Mouse (Mus musculus): ENCODE results near the gene Pgs1. TPM values are rescaled to one million over a fixed set of nuclear protein-coding genes. Genes with fewer than 3 reads are reported as not detected.

The Pgs1 gene
- polyA plus RNA-seq (2012; rRNA removed), result 46.4 and 50.6 TPM in 2 replicates

- 6% methylated on average over 51 of the region's 51 CpGs for WGBS
- DNase-seq (ENCODE audit: low read depth, low spot score), result no peak
Measured at GRCm38 (mm10) chr11:117986126-117987031, at the start of gene Pgs1. Gene Pgs1 (plus strand): TSS chr11:117986292.

- 61% methylated on average over 4 of the region's 4 CpGs for WGBS
- DNase-seq (ENCODE audit: low read depth, low spot score), result no peak
Measured at GRCm38 (mm10) chr11:117939004-117939730, 46.9 kb upstream of the Pgs1 start.

GRCm38 (mm10) chr11:117939741-117940285 is 46.3 kb upstream of the Pgs1 start:
- 15% methylated on average over 7 of the region's 7 CpGs for WGBS
- DNase-seq (ENCODE audit: low read depth, low spot score), result no peak

GRCm38 (mm10) chr11:117940881-117941280 is 45.2 kb upstream of the Pgs1 start:
- DNase-seq (ENCODE audit: low read depth, low spot score), result no peak
- WGBS, result 93% methylated on average over 6 of the region's 6 CpGs

- no peak for DNase-seq (ENCODE audit: low read depth, low spot score)
- 81% methylated on average over 8 of the region's 8 CpGs for WGBS
Measured at GRCm38 (mm10) chr11:117941325-117941834, 44.7 kb upstream of the Pgs1 start.

- 61% methylated on average over 4 of the region's 4 CpGs for whole genome bisulfite sequencing
- no peak for DNase-seq (ENCODE audit: low read depth, low spot score)
Measured at GRCm38 (mm10) chr11:117941848-117942247, 44.2 kb upstream of the Pgs1 start.

- DNase-seq (ENCODE audit: low read depth, low spot score), result no peak
- WGBS, result 58% methylated on average over 11 of the region's 11 CpGs
Measured at GRCm38 (mm10) chr11:117946195-117946979, 39.7 kb upstream of the Pgs1 start.

GRCm38 (mm10) chr11:117946996-117947419 is 39.1 kb upstream of the Pgs1 start:
- WGBS, result 42% methylated on average over 10 of the region's 10 CpGs
- no peak for DNase-seq (ENCODE audit: low read depth, low spot score)

- 4% methylated on average over 49 of the region's 49 CpGs for WGBS
- DNase-seq (ENCODE audit: low read depth, low spot score), result no peak
Measured at GRCm38 (mm10) chr11:117949392-117950091, 36.5 kb upstream of the Pgs1 start.

- 82% methylated on average over 6 of the region's 6 CpGs for WGBS
- no peak for DNase-seq (ENCODE audit: low read depth, low spot score)
Measured at GRCm38 (mm10) chr11:117951391-117951790, 34.7 kb upstream of the Pgs1 start.

GRCm38 (mm10) chr11:117952174-117952933 is 33.7 kb upstream of the Pgs1 start:
- 65% methylated on average over 9 of the region's 9 CpGs for WGBS
- no peak for DNase-seq (ENCODE audit: low read depth, low spot score)

- 26% methylated on average over 2 of the region's 2 CpGs for WGBS
- no peak for DNase-seq (ENCODE audit: low read depth, low spot score)
Measured at GRCm38 (mm10) chr11:117954094-117954493, 32.0 kb upstream of the Pgs1 start.

- DNase-seq (ENCODE audit: low read depth, low spot score), result no peak
- WGBS, result 62% methylated on average over 9 of the region's 9 CpGs
Measured at GRCm38 (mm10) chr11:117954819-117955218, 31.3 kb upstream of the Pgs1 start.

GRCm38 (mm10) chr11:117955621-117956020 is 30.5 kb upstream of the Pgs1 start:
- WGBS, result 74% methylated on average over 13 of the region's 13 CpGs

GRCm38 (mm10) chr11:117958197-117958596 is 27.9 kb upstream of the Pgs1 start:
- 57% methylated on average over 7 of the region's 7 CpGs for WGBS
- no peak for DNase-seq (ENCODE audit: low read depth, low spot score)

More at GRCm38 (mm10) chr11:117955621-117956020, 30.5 kb upstream of the Pgs1 start:
- DNase-seq (ENCODE audit: low read depth, low spot score), result no peak

- DNase-seq (ENCODE audit: low read depth, low spot score), result no peak
- 82% methylated on average over 4 of the region's 4 CpGs for WGBS
Measured at GRCm38 (mm10) chr11:117959166-117959565, 26.9 kb upstream of the Pgs1 start.

GRCm38 (mm10) chr11:117959741-117960381 is 26.2 kb upstream of the Pgs1 start:
- DNase-seq (ENCODE audit: low read depth, low spot score), result no peak
- WGBS, result 34% methylated on average over 17 of the region's 17 CpGs

GRCm38 (mm10) chr11:117960601-117961000 is 25.5 kb upstream of the Pgs1 start:
- DNase-seq (ENCODE audit: low read depth, low spot score), result no peak
